Mouse (Mus musculus) right cerebral cortex, adult 2 months (tissue): ENCODE measurements around the gene Cgrrf1.

Source experiments
- DNase-seq, 2 experiments: peaks; one replicate each; pipeline ENCODE4 v3.0.0; 2021 to 2022; ENCODE audit warnings: low spot score in 2 of 2

Gene Cgrrf1

DNA sequence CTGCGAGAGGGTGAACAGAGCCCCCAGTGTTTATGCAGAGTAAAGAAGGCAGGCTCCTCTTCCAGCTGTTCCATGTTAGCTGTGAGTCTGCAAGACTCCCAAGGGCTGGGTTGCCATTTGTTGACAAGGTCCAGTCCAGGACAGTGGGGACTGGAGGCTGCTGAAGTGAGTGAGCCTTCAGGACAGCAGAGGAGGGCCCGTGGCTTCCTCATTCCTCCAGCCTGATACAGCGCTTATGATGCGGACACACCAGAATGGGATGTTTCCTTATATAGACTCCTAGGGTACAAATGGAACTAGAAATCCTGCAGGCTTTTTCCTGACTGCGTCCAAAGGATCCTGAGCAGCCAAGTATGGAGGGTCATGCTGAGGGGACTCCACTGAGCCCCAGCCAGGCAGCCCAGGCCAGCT lies 54.0 kb downstream of the Cgrrf1 start:
- DNase-seq: peak; percentile 10 to 16

GRCm38 (mm10) chr14:46889096-46889495 lies 57.2 kb downstream of the Cgrrf1 start:
- DNase-seq: no peak

DNA sequence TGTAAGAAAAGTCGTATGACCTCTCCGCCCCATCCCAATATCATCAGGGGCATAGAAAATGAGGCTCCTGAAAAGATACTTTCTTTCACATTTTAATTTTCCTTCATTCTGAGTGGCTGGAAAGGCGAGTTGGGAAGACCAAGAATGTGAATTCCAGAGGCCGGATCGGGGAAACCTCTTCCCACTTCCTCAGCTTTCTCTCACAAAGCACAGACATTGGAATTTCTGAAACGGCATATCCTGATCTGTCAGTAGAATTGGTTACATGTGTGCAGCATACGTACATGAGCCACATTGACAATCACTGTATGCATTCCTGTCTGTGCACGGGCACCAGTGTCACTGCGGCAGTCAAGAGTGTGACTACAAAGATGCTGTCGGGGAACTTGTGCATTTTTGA lies 62.0 kb downstream of the Cgrrf1 start:
- no peak for DNase-seq

GRCm38 (mm10) chr14:46897953-46898352 lies 66.0 kb downstream of the Cgrrf1 start:
- DNase-seq: no peak

- DNase-seq: peak; percentile 68 to 76
Measured at GRCm38 (mm10) chr14:46898626-46899025, 66.7 kb downstream of the Cgrrf1 start.

- no peak for DNase-seq
Measured at GRCm38 (mm10) chr14:46902498-46903087, 70.7 kb downstream of the Cgrrf1 start.
